Mouse (Mus musculus) E14TG2a.4 (cell line): ENCODE data around the gene 4933416C03Rik.

Source experiments
- H3K27me3 ChIP-seq: 2 replicates; pipeline ENCODE4 v1.6.1; 2014; ENCODE audit warnings: low read length, control low read depth; ENCODE audit not compliant: insufficient read depth
- H3K36me3 ChIP-seq: 2 replicates; pipeline ENCODE4 v1.6.1; 2014; ENCODE audit warnings: low read length, control low read depth; ENCODE audit not compliant: insufficient read depth
- H3K4me1 ChIP-seq: replicated peaks from 2 replicates; pipeline ENCODE4 v1.6.1; 2014; ENCODE audit warnings: low read depth, low read length, control low read depth
- H3K4me3 ChIP-seq: replicated peaks from 2 replicates; pipeline ENCODE4 v1.5.1; 2014; ENCODE audit warnings: mild to moderate bottlenecking, low read length
- H3K9me3 ChIP-seq: 2 replicates; pipeline ENCODE4 v1.6.1; 2014; ENCODE audit warnings: low read length, control low read depth
- CTCF ChIP-seq: conservative IDR thresholded peaks from 2 replicates; pipeline ENCODE4 v1.5.1; 2014; ENCODE audit warnings: low read length
- NANOG ChIP-seq: IDR thresholded peaks from 2 replicates; pipeline ENCODE4 v1.6.1; 2014; ENCODE audit warnings: borderline replicate concordance, low read length, mixed read lengths
- POU5F1 ChIP-seq: IDR thresholded peaks from 2 replicates; pipeline ENCODE4 v1.6.1; 2014; ENCODE audit warnings: low read length, borderline replicate concordance

4933416C03Rik gene

GRCm38 (mm10) chr10:116108730-116109129 lies 5.0 kb downstream of the 4933416C03Rik start:
- H3K4me3 ChIP-seq = no peak overlapping the region
- TF ChIP-seq NANOG = no peak
- TF ChIP-seq POU5F1 = no peak
- TF ChIP-seq CTCF = no peak
- H3K27me3 ChIP-seq = peaks cover 21% of the 10 kb centered on the region
- no peaks in the 10 kb centered on the region for H3K36me3 ChIP-seq
- peaks cover 9% of the 10 kb centered on the region for H3K9me3 ChIP-seq
- H3K4me1 ChIP-seq = peaks cover 8% of the 10 kb centered on the region; the same call in 1 of the 2 replicates

- H3K36me3 ChIP-seq = no peaks in the 10 kb centered on the region
- H3K4me1 ChIP-seq = 0 out of 2 replicates have a peak, but pooled peaks cover 2% of the 10 kb centered on the region
- no peak for TF ChIP-seq CTCF
- TF ChIP-seq POU5F1 = no peak
- no peak for TF ChIP-seq NANOG
- H3K27me3 ChIP-seq = peaks cover 15% of the 10 kb centered on the region
- peaks cover 9% of the 10 kb centered on the region for H3K9me3 ChIP-seq
- H3K4me3 ChIP-seq = no peak overlapping the region
These were observed 5.5 kb downstream of the 4933416C03Rik start for GRCm38 (mm10) chr10:116108176-116108575.

GRCm38 (mm10) chr10:116098470-116098869 lies 15.2 kb downstream of the 4933416C03Rik start:
- H3K36me3 ChIP-seq = no peaks in the 10 kb centered on the region
- H3K27me3 ChIP-seq = 0 out of 2 replicates have a peak, but pooled peaks cover 4% of the 10 kb centered on the region
- no peaks in the 10 kb centered on the region for H3K9me3 ChIP-seq
- TF ChIP-seq POU5F1 = no peak
- no peak for TF ChIP-seq CTCF
- no peak for TF ChIP-seq NANOG
- H3K4me1 ChIP-seq = no peaks in the 10 kb centered on the region
- no peak overlapping the region for H3K4me3 ChIP-seq

GRCm38 (mm10) chr10:116096466-116096865 lies 17.3 kb downstream of the 4933416C03Rik start:
- Histone ChIP-seq H3K36me3 (no peaks in the 10 kb centered on the region), H3K9me3 (no peaks in the 10 kb centered on the region), H3K4me1 (no peaks in the 10 kb centered on the region), H3K27me3 (0 out of 2 replicates have a peak, but pooled peaks cover 4% of the 10 kb centered on the region), H3K4me3 (no peak overlapping the region)
- TF ChIP-seq NANOG = no peak
- no peak for TF ChIP-seq POU5F1

- Histone ChIP-seq H3K4me1 (peaks cover 13% of the 10 kb centered on the region), H3K9me3 (no peaks in the 10 kb centered on the region), H3K4me3 (no peak overlapping the region), H3K36me3 (no peaks in the 10 kb centered on the region), H3K27me3 (no peaks in the 10 kb centered on the region)
- TF ChIP-seq CTCF = peak; percentile 30
- TF ChIP-seq NANOG = no peak
These were observed 29.8 kb downstream of the 4933416C03Rik start for GRCm38 (mm10) chr10:116083965-116084364.

GRCm38 (mm10) chr10:116080841-116081240 lies 32.9 kb downstream of the 4933416C03Rik start:
- no peak overlapping the region for H3K4me3 ChIP-seq
- no peaks in the 10 kb centered on the region for H3K9me3 ChIP-seq
- TF ChIP-seq NANOG = no peak
- no peak for TF ChIP-seq CTCF
- TF ChIP-seq POU5F1 = no peak
- peaks cover 7% of the 10 kb centered on the region for H3K27me3 ChIP-seq
- H3K4me1 ChIP-seq = peaks cover 13% of the 10 kb centered on the region
- no peaks in the 10 kb centered on the region for H3K36me3 ChIP-seq

- Histone ChIP-seq H3K9me3 (no peaks in the 10 kb centered on the region), H3K4me3 (no peak overlapping the region), H3K27me3 (peaks cover 7% of the 10 kb centered on the region), H3K4me1 (peaks cover 13% of the 10 kb centered on the region), H3K36me3 (no peaks in the 10 kb centered on the region)
- TF ChIP-seq POU5F1 = no peak
- TF ChIP-seq NANOG = no peak
- TF ChIP-seq CTCF = no peak
These were observed 34.3 kb downstream of the 4933416C03Rik start for GRCm38 (mm10) chr10:116079396-116079795.

- no peak for TF ChIP-seq CTCF
- no peak for TF ChIP-seq NANOG
- no peak for TF ChIP-seq POU5F1
These were observed 35.1 kb downstream of the 4933416C03Rik start for GRCm38 (mm10) chr10:116078636-116079035.

GRCm38 (mm10) chr10:116075954-116076353 lies 37.8 kb downstream of the 4933416C03Rik start:
- no peaks in the 10 kb centered on the region for H3K9me3 ChIP-seq
- TF ChIP-seq NANOG (no peak), POU5F1 (no peak), CTCF (no peak)
- H3K4me3 ChIP-seq = no peak overlapping the region
- no peaks in the 10 kb centered on the region for H3K36me3 ChIP-seq
- peaks cover 7% of the 10 kb centered on the region for H3K27me3 ChIP-seq
- H3K4me1 ChIP-seq = peaks cover 11% of the 10 kb centered on the region

More at GRCm38 (mm10) chr10:116078636-116079035, 35.1 kb downstream of the 4933416C03Rik start:
- Histone ChIP-seq H3K36me3 (no peaks in the 10 kb centered on the region), H3K4me1 (peaks cover 11% of the 10 kb centered on the region), H3K9me3 (no peaks in the 10 kb centered on the region), H3K4me3 (no peak overlapping the region), H3K27me3 (peaks cover 7% of the 10 kb centered on the region)
